Mouse (Mus musculus) retina, adult 2 months (tissue): ENCODE data around the gene Actl7a.

Experiments
- DNase-seq: peaks from one replicate; pipeline ENCODE4 v3.0.0-alpha.2; 2012; ENCODE audit warnings: low read depth, low spot score

Gene Actl7a

DNA sequence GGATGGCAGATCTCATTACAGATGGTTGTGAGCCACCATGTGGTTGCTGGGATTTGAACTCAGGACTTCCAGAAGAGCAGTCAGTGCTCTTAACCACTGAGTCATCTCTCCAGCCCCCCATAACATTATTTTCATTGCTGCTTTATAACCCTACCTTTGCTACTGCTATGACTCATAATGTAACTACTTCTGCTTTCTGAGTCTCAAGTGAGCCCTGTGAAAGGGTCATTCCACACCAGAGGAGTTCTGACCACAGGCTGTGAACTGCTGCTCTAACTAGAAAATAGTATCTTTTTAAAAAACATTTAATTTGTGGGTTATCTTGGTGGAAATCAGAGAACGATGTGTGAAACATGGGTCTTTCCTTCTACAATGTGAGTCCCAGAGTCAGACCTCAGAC lies 14.5 kb downstream of the Actl7a start:
- DNase-seq = no peak

DNA sequence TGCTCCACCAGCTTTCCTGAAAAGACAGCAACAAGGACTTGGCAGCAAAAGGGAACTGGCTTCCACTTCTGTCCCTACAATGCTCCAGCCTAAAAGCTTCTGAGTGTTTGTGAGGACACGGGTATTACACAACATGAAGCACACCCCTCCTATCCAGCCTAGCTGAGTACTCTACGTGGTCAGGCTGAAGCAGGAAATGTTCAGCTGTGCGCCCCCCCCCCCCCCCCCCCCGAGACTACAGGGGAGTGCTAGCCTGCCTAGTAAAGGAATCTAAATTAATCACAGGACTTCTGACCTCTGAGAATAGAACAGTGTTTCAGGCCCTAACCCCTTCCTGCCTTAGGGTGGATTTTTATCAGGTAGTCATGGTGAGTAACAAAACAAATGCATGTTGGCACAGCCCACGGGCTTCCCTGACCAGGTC lies 24.7 kb downstream of the Actl7a start:
- no peak for DNase-seq

DNA sequence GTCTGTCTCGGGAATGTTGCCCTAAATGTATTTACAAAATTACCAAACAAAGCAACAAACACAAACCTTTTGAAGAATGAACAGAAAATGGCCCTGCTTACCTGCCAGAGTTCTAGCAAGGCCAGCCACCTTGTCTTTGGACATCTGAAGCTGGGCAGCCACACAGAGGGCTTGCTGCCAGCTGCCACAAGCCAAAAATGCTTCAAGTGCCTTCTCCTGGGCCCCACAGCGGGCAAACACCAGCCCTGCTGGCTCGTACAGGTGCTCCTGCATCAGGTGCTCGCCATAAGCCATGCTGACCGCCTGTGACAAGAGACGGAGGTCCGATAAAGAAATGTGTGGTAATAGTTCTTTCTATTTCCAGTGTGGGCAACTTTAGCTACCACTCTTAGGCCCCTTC lies 25.7 kb downstream of the Actl7a start:
- no peak for DNase-seq

GRCm38 (mm10) chr4:56771065-56771464 lies 27.9 kb downstream of the Actl7a start:
- no peak for DNase-seq

- no peak for DNase-seq
These were observed 48.2 kb downstream of the Actl7a start for GRCm38 (mm10) chr4:56791373-56791772.
